Mouse (Mus musculus) cerebellum, postnatal 14 days (tissue): Measurements from ENCODE around the gene Rhbdd2.

Experiments used
- DNase-seq, 2 experiments: peaks; one replicate each; pipeline ENCODE4 v3.0.0; 2021; ENCODE audit warnings: mixed read lengths in 2 of 2

The Rhbdd2 gene

GRCm38 (mm10) chr5:135690401-135690800, 58.0 kb downstream of the Rhbdd2 start:
- DNase-seq: no peak

GRCm38 (mm10) chr5:135691266-135691665, 58.8 kb downstream of the Rhbdd2 start:
- no peak for DNase-seq

- DNase-seq: peak in 1 of 2 experiments; percentile 33
These were observed 60.9 kb downstream of the Rhbdd2 start for GRCm38 (mm10) chr5:135693281-135693853.

DNA sequence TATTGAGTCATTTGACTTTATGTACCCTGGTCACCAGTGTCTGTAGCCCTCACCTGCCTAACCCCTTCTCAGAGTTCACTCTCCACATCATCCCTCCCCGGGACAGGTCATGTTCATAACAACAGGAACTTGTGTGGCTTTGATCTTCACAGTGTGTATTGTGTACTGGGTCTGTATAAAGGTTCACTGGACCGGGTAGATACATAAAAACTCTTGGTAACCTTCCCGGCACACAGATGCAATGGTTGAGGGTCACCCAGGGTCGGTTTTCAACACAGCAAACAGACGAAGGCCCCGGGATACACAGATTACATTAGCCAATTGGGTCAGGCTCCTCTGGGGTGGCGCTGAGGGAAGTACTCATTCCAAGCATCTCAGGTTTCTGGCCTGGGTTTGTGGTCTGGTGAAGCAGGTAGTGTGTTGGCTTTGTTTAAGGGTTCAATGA, 62.9 kb downstream of the Rhbdd2 start:
- DNase-seq: no peak
